Mouse (Mus musculus) MEL (cell line): Measurements from ENCODE around the gene Tnfaip3. TPM values are rescaled to one million over a fixed set of nuclear protein-coding genes. Genes with fewer than 3 reads are reported as not detected.

Experiments used
- DNase-seq: peaks from one replicate; pipeline ENCODE4 v3.0.0; 2011; ENCODE audit warnings: low read depth, low spot score
- H3K27ac ChIP-seq: 2 replicates; pipeline ENCODE4 v1.5.1; 2012; ENCODE audit warnings: low read depth, mild to moderate bottlenecking, control low read depth, low read length, moderate library complexity; ENCODE audit not compliant: control insufficient read depth
- H3K27me3 ChIP-seq, 2 experiments: fragments of 150-350 bp in 1 of 2; sonication (generic) in 1 of 2; 2 replicates each; pipeline ENCODE4 v1.6.1; 2012; ENCODE audit warnings: low read length in 2 of 2, mild to moderate bottlenecking in 2 of 2, improper control_type of control experiment in 1 of 2, moderate library complexity in 1 of 2; ENCODE audit not compliant: insufficient read depth in 2 of 2, control insufficient read depth in 1 of 2
- H3K36me3 ChIP-seq, 2 experiments: 2 replicates each; pipeline ENCODE4 v1.6.1; 2012 to 2014; ENCODE audit warnings: low read length in 2 of 2, improper control_type of control experiment in 1 of 2, inconsistent platforms in 1 of 2, mild to moderate bottlenecking in 1 of 2; ENCODE audit not compliant: insufficient read depth in 2 of 2, control insufficient read depth in 1 of 2
- H3K4me1 ChIP-seq, 2 experiments: fragments of 150-350 bp in 1 of 2; sonication (generic) in 1 of 2; 2 replicates each; pipeline ENCODE4 v1.6.1; 2012; ENCODE audit warnings: low read length in 2 of 2, improper control_type of control experiment in 1 of 2, mild to moderate bottlenecking in 1 of 2; ENCODE audit not compliant: insufficient read depth in 2 of 2, control insufficient read depth in 1 of 2
- H3K4me3 ChIP-seq, 2 experiments: fragments of 150-350 bp in 1 of 2; sonication (generic) in 1 of 2; 2 replicates each; pipeline ENCODE4 v1.5.1; 2012; ENCODE audit warnings: low read depth in 2 of 2, low read length in 2 of 2, mild to moderate bottlenecking in 2 of 2, moderate library complexity in 2 of 2, control low read depth in 1 of 2, improper control_type of control experiment in 1 of 2; ENCODE audit not compliant: control insufficient read depth in 1 of 2, insufficient read depth in 1 of 2
- H3K79me2 ChIP-seq: 2 replicates; pipeline ENCODE4 v1.6.1; 2012; ENCODE audit warnings: mild to moderate bottlenecking, low read length, moderate library complexity; ENCODE audit not compliant: control insufficient read depth, poor library complexity, insufficient read depth
- H3K9ac ChIP-seq: 2 replicates; pipeline ENCODE4 v1.6.1; 2012; ENCODE audit warnings: low read depth, mild to moderate bottlenecking, control low read depth, low read length, moderate library complexity; ENCODE audit not compliant: control insufficient read depth, poor library complexity, severe bottlenecking
- H3K9me3 ChIP-seq: fragments of 150-350 bp; sonication (generic); replicated peaks from 2 replicates; pipeline ENCODE4 v1.6.1; 2012; ENCODE audit warnings: mild to moderate bottlenecking, low read length, improper control_type of control experiment, moderate library complexity; ENCODE audit not compliant: insufficient read depth
- BHLHE40 ChIP-seq: IDR thresholded peaks from 2 replicates; pipeline ENCODE4 v1.6.1; 2012; ENCODE audit warnings: low read depth, mild to moderate bottlenecking, inconsistent platforms, low read length, improper control_type of control experiment, borderline replicate concordance
- CTCF ChIP-seq, 3 experiments: IDR thresholded peaks in 2 of 3; conservative IDR thresholded peaks in 1 of 3; 2 replicates each; pipeline ENCODE4 v1.5.1; 2011 to 2012; ENCODE audit warnings: low read length in 3 of 3, low read depth in 2 of 3, mild to moderate bottlenecking in 2 of 3, improper control_type of control experiment in 1 of 3, inconsistent platforms in 1 of 3, mixed read lengths in 1 of 3, moderate library complexity in 1 of 3; ENCODE audit not compliant: control insufficient read depth in 1 of 3, insufficient read depth in 1 of 3, poor library complexity in 1 of 3, severe bottlenecking in 1 of 3
- E2F4 ChIP-seq: IDR thresholded peaks from 2 replicates; pipeline ENCODE4 v1.6.1; 2011; ENCODE audit warnings: low read depth, low read length, improper control_type of control experiment, borderline replicate concordance
- ELF1 ChIP-seq: IDR thresholded peaks from 2 replicates; pipeline ENCODE4 v1.6.1; 2014; ENCODE audit warnings: low read depth, mild to moderate bottlenecking, inconsistent platforms, low read length, improper control_type of control experiment, moderate library complexity
- MAFK ChIP-seq: IDR thresholded peaks from 2 replicates; pipeline ENCODE4 v1.6.1; 2011; ENCODE audit warnings: low read depth, mild to moderate bottlenecking, low read length, improper control_type of control experiment, borderline replicate concordance
- MAX ChIP-seq: IDR thresholded peaks from 2 replicates; pipeline ENCODE4 v1.6.1; 2011; ENCODE audit warnings: low read length, improper control_type of control experiment
- MAZ ChIP-seq: IDR thresholded peaks from 2 replicates; pipeline ENCODE4 v1.6.1; 2012; ENCODE audit warnings: low read depth, mild to moderate bottlenecking, inconsistent platforms, low read length, improper control_type of control experiment
- MXI1 ChIP-seq: IDR thresholded peaks from 2 replicates; pipeline ENCODE4 v1.6.1; 2011; ENCODE audit warnings: mild to moderate bottlenecking, low read depth, low read length, improper control_type of control experiment
- MYB ChIP-seq: IDR thresholded peaks from 2 replicates; pipeline ENCODE4 v1.6.1; 2011; ENCODE audit warnings: mild to moderate bottlenecking, low read depth, low read length, improper control_type of control experiment
- NELFE ChIP-seq: IDR thresholded peaks from 2 replicates; pipeline ENCODE4 v1.6.1; 2011; ENCODE audit warnings: low read depth, low read length, improper control_type of control experiment
- POLR2A ChIP-seq, 2 experiments: IDR thresholded peaks; 2 replicates each; pipeline ENCODE4 v1.6.1; 2011 to 2012; ENCODE audit warnings: low read length in 2 of 2, mild to moderate bottlenecking in 2 of 2, control low read depth in 1 of 2, improper control_type of control experiment in 1 of 2, low read depth in 1 of 2, moderate library complexity in 1 of 2; ENCODE audit not compliant: control insufficient read depth in 1 of 2, insufficient read depth in 1 of 2, poor library complexity in 1 of 2
- POLR2AphosphoS2 ChIP-seq: IDR thresholded peaks from 2 replicates; pipeline ENCODE4 v1.6.1; 2011; ENCODE audit warnings: low read length, improper control_type of control experiment
- POLR2AphosphoS5 ChIP-seq: IDR thresholded peaks from 2 replicates; pipeline ENCODE4 v1.6.1; 2012; ENCODE audit warnings: low read depth, borderline replicate concordance, mild to moderate bottlenecking, inconsistent platforms, low read length, moderate library complexity, mixed read lengths
- RCOR1 ChIP-seq: IDR thresholded peaks from 2 replicates; pipeline ENCODE4 v1.6.1; 2012; ENCODE audit warnings: low read depth, mild to moderate bottlenecking, inconsistent platforms, low read length, improper control_type of control experiment
- SIN3A ChIP-seq: IDR thresholded peaks from 2 replicates; pipeline ENCODE4 v1.6.1; 2012; ENCODE audit warnings: low read length, improper control_type of control experiment, inconsistent platforms
- TBP ChIP-seq: IDR thresholded peaks from 2 replicates; pipeline ENCODE4 v1.8.0; 2011; ENCODE audit warnings: low read depth, low read length, improper control_type of control experiment
- USF1 ChIP-seq: IDR thresholded peaks from 2 replicates; pipeline ENCODE4 v1.6.1; 2014; ENCODE audit warnings: low read depth, mild to moderate bottlenecking, inconsistent platforms, low read length, improper control_type of control experiment, moderate library complexity
- ZC3H11A ChIP-seq: IDR thresholded peaks from 2 replicates; pipeline ENCODE4 v1.6.1; 2012; ENCODE audit warnings: low read depth, mild to moderate bottlenecking, inconsistent platforms, low read length, improper control_type of control experiment
- ZKSCAN1 ChIP-seq: IDR thresholded peaks from 2 replicates; pipeline ENCODE4 v1.6.1; 2012; ENCODE audit warnings: low read depth, mild to moderate bottlenecking, inconsistent platforms, low read length, improper control_type of control experiment, moderate library complexity
- polyA plus RNA-seq, 2 experiments: library from polyadenylated mRNA; stranded (reverse) in 1 of 2; unstranded in 1 of 2; fragments of >175 nt in 1 of 2; fragments of >200 nt in 1 of 2; gene quantifications; 2 replicates each; pipeline versions ENCODE4 v1.2.1 to v1.2.4; 2012; ENCODE audit warnings: low replicate concordance in 2 of 2, low read depth in 1 of 2; ENCODE audit not compliant: insufficient read length in 2 of 2, insufficient read depth in 1 of 2, missing spikeins in 1 of 2
- total RNA-seq: library from RNA; depleted of rRNA; stranded (reverse); fragments of 300-350 nt; gene quantifications from 2 replicates; pipeline ENCODE4 v1.2.3, GENCODE M21; 2012

Tnfaip3 gene
- total and polyA plus RNA-seq, 3 experiments, result 0.38 to 0.54 TPM; not detected in 1

- H3K27me3 ChIP-seq, result no peaks in the 10 kb centered on the region
- H3K27ac ChIP-seq, result no peak overlapping the region; the same call in 1 of the 2 replicates
- no peaks in the 10 kb centered on the region for H3K9me3 ChIP-seq
- H3K36me3 ChIP-seq, result peaks cover 0 to 34% of the 10 kb centered on the region in 2 experiments; a peak in 2 of 4 replicates
- no peaks in the 10 kb centered on the region; the same call in 1 of the 2 replicates for H3K79me2 ChIP-seq
- no peak overlapping the region for H3K4me3 ChIP-seq
- DNase-seq, result no peak
- TF ChIP-seq POLR2AphosphoS5, result no peak
- TF ChIP-seq POLR2A (IDR thresholded peaks at IDR 0.05; ENCODE audit: control insufficient read depth in 1 of 2, insufficient read depth in 1 of 2, low read depth in 1 of 2, low read length in 2 of 2, poor library complexity in 1 of 2), result no peak
- 0 out of 2 replicates have a peak, but pooled peaks have one; percentile 30 for TF ChIP-seq SIN3A
- H3K4me1 ChIP-seq, result peaks cover 18 to 24% of the 10 kb centered on the region in 2 experiments
- no peak overlapping the region for H3K9ac ChIP-seq
These were observed 45.7 kb upstream of the Tnfaip3 start for GRCm38 (mm10) chr10:19061201-19061600.

GRCm38 (mm10) chr10:19053524-19053923 lies 38.1 kb upstream of the Tnfaip3 start:
- H3K4me3 ChIP-seq, result no peak overlapping the region
- H3K36me3 ChIP-seq, result no peaks in the 10 kb centered on the region
- H3K9ac ChIP-seq, result no peak overlapping the region
- TF ChIP-seq ZKSCAN1 (no peak), MAX (no peak), POLR2A (IDR thresholded peaks at IDR 0.05; ENCODE audit: control insufficient read depth in 1 of 2, insufficient read depth in 1 of 2, low read depth in 1 of 2, low read length in 2 of 2, poor library complexity in 1 of 2) (no peak), MAFK (no peak), NELFE (no peak), USF1 (no peak), TBP (no peak), POLR2AphosphoS2 (no peak), SIN3A (no peak), E2F4 (no peak), CTCF (IDR thresholded peaks at IDR 0.05 in 2 of 3, conservative IDR thresholded peaks at IDR 0.05 in 1 of 3; ENCODE audit: control insufficient read depth in 1 of 3, insufficient read depth in 1 of 3, low read depth in 2 of 3, low read length in 3 of 3, poor library complexity in 1 of 3, severe bottlenecking in 1 of 3) (no peak), MYB (no peak), MXI1 (no peak), BHLHE40 (no peak), RCOR1 (no peak), MAZ (no peak), ZC3H11A (no peak), ELF1 (no peak)
- 0 out of 4 replicates have a peak, but pooled peaks cover 0 to 2% of the 10 kb centered on the region in 2 experiments for H3K27me3 ChIP-seq
- no peaks in the 10 kb centered on the region for H3K79me2 ChIP-seq
- no peaks in the 10 kb centered on the region for H3K4me1 ChIP-seq
- H3K27ac ChIP-seq, result no peak overlapping the region
- DNase-seq, result no peak
- no peaks in the 10 kb centered on the region for H3K9me3 ChIP-seq
